Comparison of ENCODE assay signal across 9 mouse cellular contexts in genomic region chr1:62682456-62683385, GRCm38 (mm10). TPM values are rescaled to one million over a fixed set of nuclear protein-coding genes. Genes with fewer than 3 reads are reported as not detected.
DNase-seq lines count a peak whose midpoint lies in the region; ATAC-seq and TF ChIP-seq lines count a peak whose summit lies in the region.
"Had no signal": no experiment of that assay in that cellular context is flagged by ENCODE, and none has a peak within 500 bp of the region (broad histone marks: within the 10 kb centered on the region; RNA-seq: fewer than 3 reads in every experiment).

No protein-coding gene starts in this region.

- H3K4me3 ChIP-seq in stomach, embryonic 15.5 days (replicated peaks): no peak overlapping the region
- no peak overlapping the region for H3K4me3 ChIP-seq in stomach, postnatal 0 days (ENCODE audit: low read depth, low read length)

- H3K4me2 ChIP-seq in stomach, embryonic 15.5 days: peak overlapping the region; percentile 6; the same call in 1 of the 2 replicates
- no peak overlapping the region for H3K4me2 ChIP-seq in stomach, postnatal 0 days (replicated peaks; ENCODE audit: low read depth)

- no peaks in the 10 kb centered on the region for H3K9me3 ChIP-seq in stomach, embryonic 15.5 days
- H3K9me3 ChIP-seq in stomach, postnatal 0 days (ENCODE audit: control insufficient read depth, low read length): no peaks in the 10 kb centered on the region

- peak; percentile 72 for DNase-seq in heart, adult 11 months
- DNase-seq in heart, adult 18-20 months: no peak
- DNase-seq in stomach, postnatal 0 days (ENCODE audit: low spot score): no peak
- peak; percentile 46 to 70 for DNase-seq in lung, postnatal 4 days
- peak; percentile 24 for DNase-seq in telencephalon, adult 2 months (ENCODE audit: low read depth, low spot score)
- no peak for DNase-seq in adrenal gland, postnatal 4 days (ENCODE audit: low spot score in 2 of 2)
- no peak for DNase-seq in urinary bladder, adult 18-20 months (ENCODE audit: low spot score in 2 of 2)

- H3K9ac ChIP-seq in stomach, embryonic 15.5 days: no peak overlapping the region
- H3K9ac ChIP-seq in stomach, postnatal 0 days (ENCODE audit: low read length): no peak overlapping the region

- H3K36me3 ChIP-seq in stomach, embryonic 15.5 days: no peaks in the 10 kb centered on the region
- H3K36me3 ChIP-seq in stomach, postnatal 0 days (ENCODE audit: control insufficient read depth, insufficient read depth, low read length): no peaks in the 10 kb centered on the region

- H3K27ac ChIP-seq in stomach, embryonic 15.5 days: no peak overlapping the region
- H3K27ac ChIP-seq in stomach, postnatal 0 days (replicated peaks): no peak overlapping the region

- ATAC-seq in stomach, embryonic 15.5 days (ENCODE audit: insufficient read depth, low FRiP score, low read depth): no peak
- ATAC-seq in stomach, postnatal 0 days (ENCODE audit: low FRiP score, low TSS enrichment): no peak

- peaks cover 3% of the 10 kb centered on the region; the same call in 1 of the 2 replicates for H3K4me1 ChIP-seq in stomach, embryonic 15.5 days
- H3K4me1 ChIP-seq in stomach, postnatal 0 days (replicated peaks; ENCODE audit: control insufficient read depth, insufficient read depth): no peaks in the 10 kb centered on the region

- TF ChIP-seq EP300 in stomach, postnatal 0 days (optimal IDR thresholded peaks at IDR 0.05): no peak

- no peak for TF ChIP-seq CTCF in stomach, postnatal 0 days (IDR thresholded peaks at IDR 0.05; ENCODE audit: low read depth)

- H3K27me3 ChIP-seq in stomach, embryonic 15.5 days (replicated peaks): no peaks in the 10 kb centered on the region
- no peaks in the 10 kb centered on the region for H3K27me3 ChIP-seq in stomach, postnatal 0 days (ENCODE audit: control insufficient read depth, insufficient read depth, low read length)
- H3K27me3 ChIP-seq: CH12.LX had no signal

- 46% methylated on average over 21 of the region's 21 CpGs for WGBS in stomach, embryonic 15.5 days
- 54% methylated on average over 21 of the region's 21 CpGs for WGBS in stomach, postnatal 0 days

RNA-seq across cellular contexts. Expression of gene Nrp2, which starts 20.4 kb away (rescaled TPM):
- total RNA-seq in heart, adult 18-20 months (2021): 10 to 100 TPM; 20.2 to 30.1 TPM
- 28.0 and 35.5 TPM in 2 replicates for polyA plus RNA-seq in stomach, embryonic 15.5 days (2015; fragmentation: Nextera tagmentation; extraction: Ambion mirVana)
- polyA plus RNA-seq in stomach, postnatal 0 days (2015; fragmentation: Nextera tagmentation; extraction: Ambion mirVana): 10.2 TPM in 2 replicates
- 10 to 100 TPM; 42.5 to 51.6 TPM for total RNA-seq in adrenal gland, postnatal 4 days (2021)

Comparison
In these comparisons a context has a peak if more than half of its experiments do, and no peak if none do; other contexts are left out.
1. DNase-seq: peak in heart, adult 11 months (single experiment), lung, postnatal 4 days (2 of 2) and telencephalon, adult 2 months (single experiment); none in heart, adult 18-20 months (0 of 2), stomach, postnatal 0 days (single experiment), adrenal gland, postnatal 4 days (0 of 2) and urinary bladder, adult 18-20 months (0 of 2).